Mouse (Mus musculus): Measurements from ENCODE around the gene Tsga10ip. TPM values are rescaled to one million over a fixed set of nuclear protein-coding genes. Genes with fewer than 3 reads are reported as not detected.
A peak's percentile ranks its signal among the peaks of the same experiment; 100 is the strongest.
"Not testable (repeated sequence)": the region's sequence is repeated elsewhere in the genome, so short reads cannot be mapped to it uniquely, and the experiment has no call there.

Gene Tsga10ip
- total and polyA plus RNA-seq, 2 experiments from 2014 or later: 0.10 TPM; not detected in 1

DNA sequence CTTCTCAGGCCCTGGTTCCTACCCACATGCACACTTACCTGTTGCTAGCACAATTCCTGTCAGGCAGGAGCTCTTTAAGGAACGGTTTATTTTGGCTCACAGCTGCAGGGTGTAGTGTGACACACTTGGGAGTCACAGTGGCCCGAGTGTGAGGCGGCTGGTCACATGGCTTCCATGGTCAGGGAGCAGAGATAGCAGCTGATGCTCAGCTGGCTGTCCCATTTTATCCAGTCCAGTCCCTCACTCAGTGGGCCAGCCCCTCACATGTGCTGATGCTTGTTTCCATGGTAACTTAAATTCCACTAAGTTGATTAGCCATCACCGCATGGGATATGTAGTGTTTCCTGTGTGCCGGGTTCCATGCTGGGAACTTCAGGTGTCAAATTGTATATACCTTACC is 9.6 kb upstream of the Tsga10ip start:
- H3K9me3 ChIP-seq (ENCODE audit: low read length): no peaks in the 10 kb centered on the region
- H3K4me1 ChIP-seq (ENCODE audit: insufficient read depth, low read length): peaks cover 4% of the 10 kb centered on the region; the same call in 1 of the 2 replicates
- H3K4me2 ChIP-seq (ENCODE audit: low read depth, low read length, poor library complexity, severe bottlenecking): no peak overlapping the region
- ATAC-seq (ENCODE audit: low FRiP score): no peak
- H3K36me3 ChIP-seq (ENCODE audit: insufficient read depth, low read length): no peaks in the 10 kb centered on the region
- 65% methylated on average over 5 of the region's 5 CpGs for WGBS
- no peak overlapping the region for H3K9ac ChIP-seq (replicated peaks; ENCODE audit: low read length, poor library complexity, severe bottlenecking)
- H3K4me3 ChIP-seq (ENCODE audit: low read depth, low read length): no peak overlapping the region
- no peak for TF ChIP-seq CTCF (IDR thresholded peaks at IDR 0.05)
- DNase-seq (ENCODE audit: low spot score): no peak
- no peaks in the 10 kb centered on the region for H3K27me3 ChIP-seq (ENCODE audit: insufficient read depth, low read length)
- no peak overlapping the region for H3K27ac ChIP-seq (ENCODE audit: low read depth, low read length)

GRCm38 (mm10) chr19:5410641-5411040 is 8.3 kb upstream of the Tsga10ip start:
- no peak for DNase-seq (ENCODE audit: low spot score)
- 87% methylated on average over 5 of the region's 5 CpGs for WGBS
- H3K9ac ChIP-seq (replicated peaks; ENCODE audit: low read length, poor library complexity, severe bottlenecking): no peak overlapping the region

GRCm38 (mm10) chr19:5409068-5409467 is 6.7 kb upstream of the Tsga10ip start:
- Histone ChIP-seq H3K4me2 (ENCODE audit: low read depth, low read length, poor library complexity, severe bottlenecking) (no peak overlapping the region), H3K9me3 (ENCODE audit: low read length) (no peaks in the 10 kb centered on the region), H3K36me3 (ENCODE audit: insufficient read depth, low read length) (no peaks in the 10 kb centered on the region), H3K27me3 (ENCODE audit: insufficient read depth, low read length) (no peaks in the 10 kb centered on the region), H3K4me3 (ENCODE audit: low read depth, low read length) (no peak overlapping the region), H3K4me1 (ENCODE audit: insufficient read depth, low read length) (peaks cover 4% of the 10 kb centered on the region; the same call in 1 of the 2 replicates), H3K9ac (replicated peaks; ENCODE audit: low read length, poor library complexity, severe bottlenecking) (no peak overlapping the region), H3K27ac (ENCODE audit: low read depth, low read length) (no peak overlapping the region)
- WGBS: 80% methylated on average over 5 of the region's 5 CpGs
- TF ChIP-seq CTCF (IDR thresholded peaks at IDR 0.05): no peak
- no peak for ATAC-seq (ENCODE audit: low FRiP score)
- no peak for DNase-seq (ENCODE audit: low spot score)

More at GRCm38 (mm10) chr19:5410641-5411040, 8.3 kb upstream of the Tsga10ip start:
- no peak for TF ChIP-seq CTCF (IDR thresholded peaks at IDR 0.05)
- Histone ChIP-seq H3K36me3 (ENCODE audit: insufficient read depth, low read length) (no peaks in the 10 kb centered on the region), H3K4me2 (ENCODE audit: low read depth, low read length, poor library complexity, severe bottlenecking) (no peak overlapping the region), H3K9me3 (ENCODE audit: low read length) (no peaks in the 10 kb centered on the region), H3K27ac (ENCODE audit: low read depth, low read length) (no peak overlapping the region), H3K27me3 (ENCODE audit: insufficient read depth, low read length) (no peaks in the 10 kb centered on the region), H3K4me3 (ENCODE audit: low read depth, low read length) (no peak overlapping the region), H3K4me1 (ENCODE audit: insufficient read depth, low read length) (peaks cover 4% of the 10 kb centered on the region; the same call in 1 of the 2 replicates)
- no peak for ATAC-seq (ENCODE audit: low FRiP score)

GRCm38 (mm10) chr19:5408057-5409001 is 6.0 kb upstream of the Tsga10ip start:
- H3K9ac ChIP-seq (replicated peaks; ENCODE audit: low read length, poor library complexity, severe bottlenecking): no peak overlapping the region
- no peak overlapping the region for H3K4me2 ChIP-seq (ENCODE audit: low read depth, low read length, poor library complexity, severe bottlenecking)
- DNase-seq (ENCODE audit: low spot score) (no peak), ATAC-seq (ENCODE audit: low FRiP score) (no peak)
- peaks cover 4% of the 10 kb centered on the region; the same call in 1 of the 2 replicates for H3K4me1 ChIP-seq (ENCODE audit: insufficient read depth, low read length)
- no peak overlapping the region for H3K4me3 ChIP-seq (ENCODE audit: low read depth, low read length)
- no peak for TF ChIP-seq CTCF (IDR thresholded peaks at IDR 0.05)
- H3K9me3 ChIP-seq (ENCODE audit: low read length): no peaks in the 10 kb centered on the region
- no peaks in the 10 kb centered on the region for H3K36me3 ChIP-seq (ENCODE audit: insufficient read depth, low read length)
- 88% methylated on average over 13 of the region's 13 CpGs for WGBS
- no peaks in the 10 kb centered on the region for H3K27me3 ChIP-seq (ENCODE audit: insufficient read depth, low read length)
- no peak overlapping the region for H3K27ac ChIP-seq (ENCODE audit: low read depth, low read length)

GRCm38 (mm10) chr19:5407133-5407532 is 4.8 kb upstream of the Tsga10ip start:
- peaks cover 4% of the 10 kb centered on the region; the same call in 1 of the 2 replicates for H3K4me1 ChIP-seq (ENCODE audit: insufficient read depth, low read length)
- peak overlapping the region; percentile 71 for H3K9ac ChIP-seq (replicated peaks; ENCODE audit: low read length, poor library complexity, severe bottlenecking)
- H3K36me3 ChIP-seq (ENCODE audit: insufficient read depth, low read length): no peaks in the 10 kb centered on the region
- peak overlapping the region; percentile 83 for H3K27ac ChIP-seq (ENCODE audit: low read depth, low read length)
- no peaks in the 10 kb centered on the region for H3K27me3 ChIP-seq (ENCODE audit: insufficient read depth, low read length)
- H3K4me2 ChIP-seq (ENCODE audit: low read depth, low read length, poor library complexity, severe bottlenecking): peak overlapping the region; percentile 63
- peak overlapping the region; percentile 55 for H3K4me3 ChIP-seq (ENCODE audit: low read depth, low read length)
- H3K9me3 ChIP-seq (ENCODE audit: low read length): no peaks in the 10 kb centered on the region
- peak; percentile 73 for DNase-seq (ENCODE audit: low spot score)
- 11% methylated on average over 7 of the region's 7 CpGs for WGBS
- peak; percentile 75; the same call in 1 of the 2 replicates for ATAC-seq (ENCODE audit: low FRiP score)
- TF ChIP-seq CTCF (IDR thresholded peaks at IDR 0.05): peak; percentile 73

DNA sequence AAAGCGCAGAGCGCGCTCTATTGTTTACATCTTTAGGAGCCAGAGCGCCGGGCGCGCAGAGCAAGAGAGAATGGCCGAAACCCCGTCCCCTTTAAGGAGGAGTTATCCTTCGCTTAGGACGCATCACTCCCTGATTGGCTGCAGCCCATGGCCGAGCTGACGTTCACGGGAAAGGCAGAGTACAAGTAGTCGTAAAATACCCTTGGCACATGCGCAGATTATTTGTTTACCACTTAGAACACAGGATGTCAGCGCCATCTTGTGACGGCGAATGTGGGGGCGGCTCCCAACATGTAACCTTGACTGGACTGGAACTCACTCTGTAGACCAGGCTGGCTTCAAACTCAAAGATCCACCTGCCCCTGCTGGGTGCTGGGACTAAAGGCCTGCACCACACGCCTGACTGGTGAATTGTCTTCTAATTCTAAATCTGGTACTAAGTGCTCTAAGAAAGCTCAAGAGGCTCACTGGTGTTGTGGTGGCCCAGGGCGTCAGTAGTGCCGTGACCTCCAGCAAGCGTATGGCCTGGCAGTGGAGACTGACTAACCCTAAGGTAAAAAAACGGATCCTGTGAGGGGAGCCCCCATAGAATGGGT is 4.3 kb upstream of the Tsga10ip start:
- peak; percentile 24 for TF ChIP-seq CTCF (IDR thresholded peaks at IDR 0.05)
- H3K27ac ChIP-seq (ENCODE audit: low read depth, low read length): peak overlapping the region; percentile 83
- peak overlapping the region; percentile 63 for H3K4me2 ChIP-seq (ENCODE audit: low read depth, low read length, poor library complexity, severe bottlenecking)
- not testable (repeated sequence) for H3K27me3 ChIP-seq (ENCODE audit: insufficient read depth, low read length); H3K36me3 ChIP-seq (ENCODE audit: insufficient read depth, low read length); H3K9me3 ChIP-seq (ENCODE audit: low read length); H3K4me1 ChIP-seq (ENCODE audit: insufficient read depth, low read length)
- ATAC-seq (ENCODE audit: low FRiP score) (peak; percentile 76), DNase-seq (ENCODE audit: low spot score) (peak; percentile 45)
- WGBS: 16% methylated on average over 20 of the region's 25 CpGs
- H3K9ac ChIP-seq (replicated peaks; ENCODE audit: low read length, poor library complexity, severe bottlenecking): peak overlapping the region; percentile 71
- H3K4me3 ChIP-seq (ENCODE audit: low read depth, low read length): peak overlapping the region; percentile 55
